Mouse (Mus musculus): ENCODE results near the gene Cd248. TPM values are rescaled to one million over a fixed set of nuclear protein-coding genes. Genes with fewer than 3 reads are reported as not detected.

Cd248 gene
- total RNA-seq (2021): 10 to 100 TPM; 15.3 to 16.1 TPM

- DNase-seq (ENCODE audit: low spot score): peak; percentile 75
- intact Hi-C loops (cut with DNase I): no loop called here
These were observed at the start of gene Cd248 for GRCm38 (mm10) chr19:5067867-5068569. TSS of gene Cd248 (plus strand) at chr19:5068078.

- DNase-seq (ENCODE audit: low spot score): no peak
- intact Hi-C loops (cut with DNase I): no loop called here
These were observed 49.7 kb upstream of the Cd248 start for GRCm38 (mm10) chr19:5018191-5018590.

DNA sequence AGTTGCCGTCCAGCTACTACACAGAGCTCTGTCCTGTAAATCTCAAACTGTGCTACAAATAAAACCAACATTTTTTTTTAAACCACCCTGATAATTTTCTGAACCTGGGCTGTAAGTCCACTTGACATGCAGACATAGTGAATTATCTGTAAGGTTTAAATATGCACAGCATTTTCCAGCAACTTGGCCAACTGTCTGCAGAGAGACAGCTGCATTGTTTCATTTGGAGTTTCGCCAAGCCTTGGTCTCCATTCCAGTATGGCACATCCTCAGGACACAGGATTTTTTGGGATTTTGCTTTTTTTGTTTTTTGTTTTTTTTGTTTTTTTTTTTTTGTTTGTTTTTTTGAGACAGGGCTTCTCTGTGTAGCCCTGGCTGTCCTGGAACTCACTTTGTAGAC lies 46.5 kb upstream of the Cd248 start:
- intact Hi-C loops (cut with DNase I): no loop called here
- DNase-seq (ENCODE audit: low spot score): no peak

- intact Hi-C loops (cut with DNase I): loop anchor here (2.0 kb wide), 1 partner anchor 15 kb away; the partner anchor contains the start of genes AC124502.3 and B4gat1
- DNase-seq (ENCODE audit: low spot score): peak; percentile 87
These were observed 44.0 kb upstream of the Cd248 start, which contains the start of gene Slc29a2 for GRCm38 (mm10) chr19:5023621-5024479. TSS of gene Slc29a2 (plus strand) at chr19:5023860.

DNA sequence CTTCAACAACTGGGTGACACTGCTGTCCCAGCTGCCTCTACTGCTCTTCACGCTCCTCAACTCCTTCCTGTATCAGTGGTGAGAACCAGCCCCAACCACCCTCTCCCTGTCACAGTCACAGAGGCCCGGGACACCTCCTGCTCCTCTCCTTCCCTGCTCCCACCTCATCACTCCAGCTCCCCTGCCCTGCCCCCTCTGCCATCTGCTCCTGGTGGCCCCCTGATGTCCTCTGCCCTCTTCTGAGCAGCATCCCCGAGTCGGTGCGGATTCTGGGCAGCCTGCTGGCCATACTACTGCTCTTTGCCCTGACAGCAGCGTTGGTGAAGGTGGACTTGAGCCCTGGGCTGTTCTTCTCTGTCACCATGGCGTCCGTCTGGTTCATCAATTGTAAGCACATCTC lies 41.8 kb upstream of the Cd248 start:
- intact Hi-C loops (cut with DNase I): no loop called here
- DNase-seq (ENCODE audit: low spot score): no peak

- intact Hi-C loops (cut with DNase I): no loop called here
- no peak for DNase-seq (ENCODE audit: low spot score)
These were observed 35.2 kb upstream of the Cd248 start for GRCm38 (mm10) chr19:5032686-5033085.

DNA sequence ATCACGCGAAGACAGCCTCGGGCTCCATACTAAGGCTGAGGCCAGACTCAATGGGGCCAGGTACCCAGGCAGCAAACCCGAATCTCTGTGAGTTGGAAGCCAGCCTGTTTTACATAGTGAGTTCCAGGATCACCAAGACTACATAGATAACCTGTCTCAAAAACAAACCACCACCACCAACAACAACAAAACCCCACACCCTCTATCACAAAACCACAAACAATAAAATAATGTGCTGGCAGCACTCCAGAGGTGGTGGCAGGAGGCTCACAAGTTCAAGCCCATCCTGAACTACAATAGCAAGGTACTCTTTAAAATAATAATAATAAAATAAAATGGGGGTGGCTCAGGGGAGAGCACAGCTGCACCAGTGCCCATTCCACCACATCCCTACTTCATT lies 31.3 kb upstream of the Cd248 start:
- intact Hi-C loops (cut with DNase I): no loop called here

DNA sequence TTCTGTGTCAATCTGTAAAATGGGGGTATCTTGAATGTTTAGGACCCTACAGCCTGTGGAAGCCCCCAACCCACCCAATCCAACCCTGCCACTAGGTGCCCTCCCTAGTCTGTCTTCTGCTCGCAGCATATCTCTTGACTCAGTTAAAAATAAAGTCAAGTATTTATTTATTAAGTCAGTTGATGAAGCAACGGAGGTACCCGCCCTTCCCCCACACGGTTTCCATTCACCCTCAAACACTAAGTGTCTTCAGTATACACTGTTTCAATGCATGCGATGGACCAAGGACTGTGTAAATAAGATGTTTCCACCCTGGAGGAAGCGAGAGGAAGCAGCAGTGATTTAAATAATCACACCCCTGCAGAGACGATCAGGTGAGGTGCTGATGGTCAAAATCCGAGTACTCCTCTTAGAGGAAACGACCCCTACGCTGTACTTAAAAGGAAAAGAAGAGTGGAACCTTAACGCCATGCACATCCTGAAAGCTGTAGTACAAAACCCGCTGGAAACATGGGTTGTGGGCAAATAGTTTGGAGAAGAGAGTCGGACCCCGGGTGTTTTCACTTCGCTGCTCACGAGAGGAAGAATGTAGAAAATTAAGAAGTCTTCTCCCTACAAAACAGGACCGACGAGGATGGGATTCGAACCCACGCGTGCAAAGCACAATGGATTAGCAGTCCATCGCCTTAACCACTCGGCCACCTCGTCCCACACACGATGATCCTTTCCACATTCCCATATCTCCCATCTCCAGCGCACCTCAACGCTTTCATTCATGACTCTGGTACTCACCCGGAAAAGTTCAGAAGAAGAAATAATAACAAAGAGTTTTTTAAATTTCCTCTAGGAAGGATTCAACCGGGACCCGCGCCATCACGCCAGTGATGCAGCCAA lies 30.0 kb upstream of the Cd248 start:
- peak; percentile 59 for DNase-seq (ENCODE audit: low spot score)
- intact Hi-C loops (cut with DNase I): loop anchor here (2.0 kb wide), 1 partner anchor 13 kb away; no protein-coding TSS in a partner anchor

More for the DNA sequence above, 31.3 kb upstream of the Cd248 start:
- no peak for DNase-seq (ENCODE audit: low spot score)

DNA sequence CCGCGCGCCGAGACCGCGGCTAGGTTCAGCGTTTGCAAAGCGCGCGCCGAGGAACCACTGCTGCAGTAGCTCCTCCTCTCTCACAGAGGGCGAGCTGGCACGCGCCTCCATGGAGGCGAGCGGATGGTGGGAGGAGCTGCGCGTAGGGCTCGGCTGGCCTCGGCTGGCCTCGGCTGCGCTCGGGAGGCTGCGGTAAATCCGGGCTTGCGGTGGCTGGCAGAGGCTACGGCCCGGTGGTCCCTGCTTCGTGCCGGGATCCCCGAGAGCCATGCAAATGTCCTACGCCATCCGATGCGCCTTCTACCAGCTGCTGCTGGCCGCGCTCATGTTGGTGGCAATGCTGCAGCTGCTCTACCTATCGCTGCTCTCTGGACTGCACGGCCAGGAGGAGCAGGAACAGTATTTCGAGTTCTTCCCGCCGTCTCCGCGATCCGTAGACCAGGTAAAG lies 29.1 kb upstream of the Cd248 start, which contains the start of the genes B4gat1 and AC124502.3:
TSS of gene B4gat1 (plus strand) at position 118 of the 448 bp plus-strand sequence.
TSS of gene AC124502.3 (plus strand) at position 183 of the 448 bp plus-strand sequence.
- DNase-seq (ENCODE audit: low spot score): peak; percentile 77
- intact Hi-C loops (cut with DNase I): loop anchor here (2.0 kb wide), 1 partner anchor 14 kb away; no protein-coding TSS in a partner anchor

- intact Hi-C loops (cut with DNase I): loop anchor here (2.0 kb wide), 1 partner anchor 15 kb away; no protein-coding TSS in a partner anchor
- DNase-seq (ENCODE audit: low spot score): no peak
These were observed 28.4 kb upstream of the Cd248 start for GRCm38 (mm10) chr19:5039301-5040114.

- intact Hi-C loops (cut with DNase I): no loop called here
- peak; percentile 82 for DNase-seq (ENCODE audit: low spot score)
These were observed 26.9 kb upstream of the Cd248 start, which contains the start of gene Brms1 for GRCm38 (mm10) chr19:5040862-5041523. TSS of gene Brms1 (plus strand) at chr19:5041354.

DNA sequence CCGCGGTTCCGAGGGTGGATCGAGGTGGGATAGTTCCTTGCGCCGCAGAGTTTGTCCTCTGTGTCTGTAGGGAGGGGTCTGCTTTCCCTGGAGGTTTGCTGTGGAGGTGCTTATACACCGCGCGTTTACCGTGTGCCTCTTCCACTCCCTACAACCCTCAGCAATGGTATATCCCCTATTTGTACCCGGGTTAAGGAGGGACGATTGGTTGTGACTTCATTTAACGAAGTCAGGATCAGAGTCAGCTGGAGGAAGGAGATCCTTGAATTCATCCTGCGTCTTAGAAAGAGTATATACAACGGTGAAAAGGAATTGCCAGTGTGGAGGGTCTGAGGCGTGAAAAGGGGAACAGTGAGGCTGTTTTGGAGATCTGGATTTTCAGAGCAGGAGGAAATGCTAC lies 26.3 kb upstream of the Cd248 start:
- DNase-seq (ENCODE audit: low spot score): no peak
- intact Hi-C loops (cut with DNase I): no loop called here

- intact Hi-C loops (cut with DNase I): loop anchor here (5.0 kb wide), 1 partner anchor 37 kb away; no protein-coding TSS in a partner anchor
- DNase-seq (ENCODE audit: low spot score): no peak
These were observed 22.3 kb upstream of the Cd248 start for GRCm38 (mm10) chr19:5045531-5045930.

DNA sequence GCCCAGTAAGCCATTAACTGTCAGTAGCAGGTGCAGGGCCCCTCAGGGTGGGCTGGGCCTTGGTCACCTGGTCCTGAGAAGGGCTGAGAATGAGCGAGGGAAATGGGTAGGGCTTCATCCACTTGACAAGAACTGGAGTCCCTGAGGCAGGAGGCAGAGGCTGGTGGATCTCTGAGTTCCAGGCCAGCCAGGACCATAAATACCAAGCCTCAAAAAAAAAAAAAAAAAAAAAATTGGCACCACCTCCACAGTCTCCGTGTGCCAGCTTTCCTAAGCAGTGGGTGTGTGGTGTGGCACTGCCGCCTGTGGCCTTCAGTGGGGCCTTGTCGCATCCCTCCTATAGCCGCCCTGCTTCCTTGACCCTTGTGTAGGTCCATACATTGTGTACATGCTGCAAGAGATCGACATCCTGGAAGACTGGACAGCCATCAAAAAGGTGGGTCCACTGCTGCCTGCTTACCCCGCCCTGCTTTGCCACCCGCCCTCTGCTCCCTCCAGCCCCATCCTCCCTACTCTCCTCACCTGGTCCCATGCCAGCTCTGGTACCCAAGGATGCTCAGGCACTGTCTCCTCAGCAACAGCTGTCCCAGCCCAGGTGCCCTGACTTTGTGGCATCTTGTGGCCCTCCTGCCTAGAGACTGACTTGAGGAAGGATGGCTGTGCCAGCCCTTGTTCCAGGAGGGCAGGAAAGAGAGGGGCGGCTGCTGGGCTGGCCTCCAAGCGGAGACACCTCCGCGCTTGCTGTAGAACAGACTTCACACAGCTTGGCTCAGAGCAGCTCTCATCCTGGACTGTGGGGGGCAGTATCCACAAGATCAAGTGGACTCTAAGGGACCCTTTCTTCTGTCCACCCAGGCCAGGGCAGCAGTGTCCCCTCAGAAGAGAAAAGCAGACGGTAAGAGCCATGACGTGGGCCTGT lies 19.5 kb upstream of the Cd248 start:
- intact Hi-C loops (cut with DNase I): loop anchor here (5.0 kb wide), 1 partner anchor 34 kb away; no protein-coding TSS in a partner anchor
- no peak for DNase-seq (ENCODE audit: low spot score)

- DNase-seq (ENCODE audit: low spot score): no peak
- intact Hi-C loops (cut with DNase I): loop anchor here (5.0 kb wide), 1 partner anchor 33 kb away; no protein-coding TSS in a partner anchor
These were observed 18.6 kb upstream of the Cd248 start for GRCm38 (mm10) chr19:5049325-5049724.

- intact Hi-C loops (cut with DNase I): no loop called here
These were observed 17.6 kb upstream of the Cd248 start, which contains the start of gene Rin1 for GRCm38 (mm10) chr19:5050047-5050905. TSS of gene Rin1 (plus strand) at chr19:5050481.

More at GRCm38 (mm10) chr19:5050047-5050905, 17.6 kb upstream of the Cd248 start, which contains the start of gene Rin1:
- peak; percentile 58 for DNase-seq (ENCODE audit: low spot score)
